Mouse (Mus musculus): Measurements from ENCODE around the gene Dpp6.

- TF ChIP-seq CTCF (IDR thresholded peaks at IDR 0.05; ENCODE audit: low read depth) (no peak), EP300 (optimal IDR thresholded peaks at IDR 0.05) (no peak)
These were observed 377.2 kb downstream of the Dpp6 start for GRCm38 (mm10) chr5:27194157-27194556.
